Mouse (Mus musculus) natural killer cell, adult 2 months (primary cell): ENCODE data around the gene Sez6.

Source experiments
- DNase-seq, 2 experiments: peaks; one replicate each; pipeline ENCODE4 v3.0.0; 2022; ENCODE audit warnings: low spot score in 2 of 2

Sez6 gene

GRCm38 (mm10) chr11:77980281-77981204, 49.9 kb downstream of the Sez6 start:
- DNase-seq = peak in 1 of 2 experiments; percentile 35

GRCm38 (mm10) chr11:77981609-77982440, 51.2 kb downstream of the Sez6 start:
- DNase-seq = peak; percentile 94 to 96

GRCm38 (mm10) chr11:77982441-77982905, 51.9 kb downstream of the Sez6 start, which contains the start of gene Phf12:
Gene Phf12, plus strand, starts transcription at chr11:77982754.
- DNase-seq = peak; percentile 99 to 100

- DNase-seq = peak; percentile 61 to 63
These were observed 52.8 kb downstream of the Sez6 start for GRCm38 (mm10) chr11:77983191-77983936.

GRCm38 (mm10) chr11:77983937-77984835, 53.6 kb downstream of the Sez6 start:
- peak; percentile 54 to 58 for DNase-seq

GRCm38 (mm10) chr11:77984836-77985231, 54.2 kb downstream of the Sez6 start:
- DNase-seq = no peak

GRCm38 (mm10) chr11:77985541-77986065, 55.0 kb downstream of the Sez6 start:
- DNase-seq = no peak

GRCm38 (mm10) chr11:77989071-77989690, 58.6 kb downstream of the Sez6 start:
- no peak for DNase-seq

- no peak for DNase-seq
These were observed 65.0 kb downstream of the Sez6 start for GRCm38 (mm10) chr11:77995556-77995955.

GRCm38 (mm10) chr11:78006446-78006845, 75.8 kb downstream of the Sez6 start:
- no peak for DNase-seq

- peak; percentile 54 to 68 for DNase-seq
These were observed 89.1 kb downstream of the Sez6 start for GRCm38 (mm10) chr11:78019676-78020075.

- DNase-seq = peak; percentile 23 to 45
These were observed 93.0 kb downstream of the Sez6 start for GRCm38 (mm10) chr11:78023607-78024006.
